ENCODE assay signal across 9 mouse cellular contexts in genomic region chr11:98788139-98788538, GRCm38 (mm10). TPM values are rescaled to one million over a fixed set of nuclear protein-coding genes. Genes with fewer than 3 reads are reported as not detected.
DNase-seq lines count a peak whose midpoint lies in the region; ATAC-seq and TF ChIP-seq lines count a peak whose summit lies in the region.
"Had no signal": no experiment of that assay in that cellular context is flagged by ENCODE, and none has a peak within 500 bp of the region (broad histone marks: within the 10 kb centered on the region; RNA-seq: fewer than 3 reads in every experiment).

No protein-coding gene starts in this region.

- WGBS in forebrain, embryonic 10.5 days = 94% methylated on average over 5 of the region's 5 CpGs
- 90% methylated on average over 5 of the region's 5 CpGs for WGBS in forebrain, embryonic 11.5 days
- 91% methylated on average over 5 of the region's 5 CpGs for WGBS in limb, embryonic 11.5 days
- 92% methylated on average over 5 of the region's 5 CpGs for WGBS in small intestine, adult 2 months

- peaks cover 74% of the 10 kb centered on the region for H3K4me1 ChIP-seq in forebrain, embryonic 10.5 days
- H3K4me1 ChIP-seq in forebrain, embryonic 11.5 days (replicated peaks; ENCODE audit: control insufficient read depth, insufficient read depth, low read length) = peaks cover 22% of the 10 kb centered on the region
- H3K4me1 ChIP-seq in megakaryocyte, embryonic 14.5 days = peaks cover 89% of the 10 kb centered on the region
- H3K4me1 ChIP-seq in limb, embryonic 11.5 days (ENCODE audit: control insufficient read depth, insufficient read depth, low read length) = peaks cover 41% of the 10 kb centered on the region
- peaks cover 23% of the 10 kb centered on the region for H3K4me1 ChIP-seq in small intestine, adult 2 months (ENCODE audit: control insufficient read depth, insufficient read depth, insufficient read length, low read length)

- TF ChIP-seq CTCF in small intestine, adult 2 months (IDR thresholded peaks at IDR 0.05; ENCODE audit: extremely low read depth, insufficient read length, insufficient replicate concordance, low read depth, low read length) = no peak

- no peaks in the 10 kb centered on the region for H3K36me3 ChIP-seq in forebrain, embryonic 10.5 days (replicated peaks)
- H3K36me3 ChIP-seq in forebrain, embryonic 11.5 days (ENCODE audit: control insufficient read depth, insufficient read depth, low read length) = no peaks in the 10 kb centered on the region
- peaks cover 3% of the 10 kb centered on the region for H3K36me3 ChIP-seq in megakaryocyte, embryonic 14.5 days (replicated peaks; ENCODE audit: low read length)
- H3K36me3 ChIP-seq in limb, embryonic 11.5 days (ENCODE audit: control insufficient read depth, insufficient read depth, low read length) = no peaks in the 10 kb centered on the region
- H3K36me3 ChIP-seq in small intestine, adult 2 months (ENCODE audit: control insufficient read depth, insufficient read depth, low read length) = no peaks in the 10 kb centered on the region

- no peak for ATAC-seq in forebrain, embryonic 11.5 days (replicated peaks; ENCODE audit: low FRiP score)
- ATAC-seq in megakaryocyte, adult 5-6 weeks (ENCODE audit: poor library complexity, severe bottlenecking) = no peak
- no peak for ATAC-seq in limb, embryonic 11.5 days (ENCODE audit: insufficient number of reproducible peaks, low FRiP score, low TSS enrichment, low read depth)

- H3K27ac ChIP-seq in forebrain, embryonic 10.5 days = peak overlapping the region; percentile 86
- H3K27ac ChIP-seq in forebrain, embryonic 11.5 days (ENCODE audit: low read depth, low read length) = no peak overlapping the region; the same call in 1 of the 2 replicates
- peak overlapping the region; percentile 38; the same call in 1 of the 2 replicates for H3K27ac ChIP-seq in limb, embryonic 11.5 days (replicated peaks; ENCODE audit: low read depth, low read length)
- H3K27ac ChIP-seq in small intestine, adult 2 months (ENCODE audit: insufficient read depth, low read depth, low read length) = peak overlapping the region; percentile 67

- H3K9me3 ChIP-seq in forebrain, embryonic 10.5 days = no peaks in the 10 kb centered on the region
- H3K9me3 ChIP-seq in forebrain, embryonic 11.5 days (ENCODE audit: control insufficient read depth, low read length) = no peaks in the 10 kb centered on the region
- H3K9me3 ChIP-seq in megakaryocyte, embryonic 14.5 days = no peaks in the 10 kb centered on the region
- no peaks in the 10 kb centered on the region for H3K9me3 ChIP-seq in limb, embryonic 11.5 days (ENCODE audit: control insufficient read depth, low read length)

- H3K27me3 ChIP-seq in forebrain, embryonic 10.5 days (ENCODE audit: poor library complexity, severe bottlenecking) = peaks cover 20% of the 10 kb centered on the region
- no peaks in the 10 kb centered on the region for H3K27me3 ChIP-seq in forebrain, embryonic 11.5 days (ENCODE audit: control insufficient read depth, insufficient read depth, low read length)
- no peaks in the 10 kb centered on the region for H3K27me3 ChIP-seq in megakaryocyte, embryonic 14.5 days (replicated peaks)
- H3K27me3 ChIP-seq in limb, embryonic 11.5 days (ENCODE audit: control insufficient read depth, insufficient read depth, low read length) = no peaks in the 10 kb centered on the region
- H3K27me3 ChIP-seq in small intestine, adult 2 months (ENCODE audit: control insufficient read depth, insufficient read depth, low read length) = no peaks in the 10 kb centered on the region

- TF ChIP-seq POLR2A in small intestine, adult 2 months (IDR thresholded peaks at IDR 0.05; ENCODE audit: low read depth, low read length) = no peak

- no peak overlapping the region for H3K9ac ChIP-seq in forebrain, embryonic 11.5 days (ENCODE audit: low read length)
- H3K9ac ChIP-seq in limb, embryonic 11.5 days (ENCODE audit: low read length) = no peak overlapping the region

- peak overlapping the region; percentile 61; the same call in 1 of the 2 replicates for H3K4me3 ChIP-seq in forebrain, embryonic 10.5 days
- H3K4me3 ChIP-seq in forebrain, embryonic 11.5 days (ENCODE audit: low read depth, low read length) = no peak overlapping the region
- peak overlapping the region; percentile 96 for H3K4me3 ChIP-seq in megakaryocyte, embryonic 14.5 days (replicated peaks)
- no peak overlapping the region for H3K4me3 ChIP-seq in limb, embryonic 11.5 days (ENCODE audit: low read depth, low read length)
- H3K4me3 ChIP-seq in small intestine, adult 2 months (ENCODE audit: low read depth, low read length) = no peak overlapping the region

- no peak overlapping the region for H3K4me2 ChIP-seq in forebrain, embryonic 11.5 days (ENCODE audit: low read depth, low read length, severe bottlenecking)
- 0 out of 2 replicates have a peak overlapping the region, but pooled peaks have one; percentile 89 for H3K4me2 ChIP-seq in limb, embryonic 11.5 days (ENCODE audit: low read depth, severe bottlenecking)

- no peak for DNase-seq in forebrain, embryonic 10.5 days (ENCODE audit: extremely low spot score, low spot score)
- DNase-seq in forebrain, embryonic 11.5 days (ENCODE audit: low spot score) = no peak
- no peak for DNase-seq in limb, embryonic 11.5 days (ENCODE audit: low spot score)
- DNase-seq in spleen, adult 18-20 months = no peak
- no peak for DNase-seq in adrenal gland, postnatal 4 days (ENCODE audit: low spot score in 2 of 2)

RNA-seq across cellular contexts. Expression of gene Msl1, which starts 7.2 kb away (rescaled TPM):
- 22.9 and 24.1 TPM in 2 replicates for polyA plus RNA-seq in forebrain, embryonic 10.5 days (2016; fragmentation: Nextera tagmentation; extraction: Ambion mirVana)
- 24.0 and 28.4 TPM in 2 replicates for polyA plus RNA-seq in forebrain, embryonic 11.5 days (2014; fragmentation: Nextera tagmentation; extraction: Ambion mirVana)
- 30.0 and 46.8 TPM in 2 replicates for polyA plus RNA-seq in megakaryocyte, embryonic 14.5 days (2012; ENCODE audit: insufficient read depth, low replicate concordance)
- 73.7 and 74.9 TPM in 2 replicates for total RNA-seq in megakaryocyte, adult 5-6 weeks (2015)
- 111 and 119 TPM in 2 replicates for total RNA-seq in megakaryocyte, adult 5-6 weeks (2017)
- polyA plus RNA-seq in limb, embryonic 11.5 days (2014; fragmentation: Nextera tagmentation; extraction: Ambion mirVana) = 24.6 and 25.6 TPM in 2 replicates
- 19.8 and 38.5 TPM in 2 replicates for polyA plus RNA-seq in small intestine, adult 2 months (2012; rRNA removed)
- 100 to 1,000 TPM; 119 to 121 TPM for total RNA-seq in adrenal gland, postnatal 4 days (2021)

RNA-seq across cellular contexts. Expression of gene Nr1d1, which starts 13.0 kb away (rescaled TPM):
- polyA plus RNA-seq in forebrain, embryonic 10.5 days (2016; fragmentation: Nextera tagmentation; extraction: Ambion mirVana) = 1.5 TPM in 2 replicates
- polyA plus RNA-seq in forebrain, embryonic 11.5 days (2014; fragmentation: Nextera tagmentation; extraction: Ambion mirVana) = 1.0 and 1.6 TPM in 2 replicates
- polyA plus RNA-seq in megakaryocyte, embryonic 14.5 days (2012; ENCODE audit: insufficient read depth, low replicate concordance) = 5.6 and 22.1 TPM in 2 replicates
- 0.11 and 0.25 TPM in 2 replicates for total RNA-seq in megakaryocyte, adult 5-6 weeks (2015)
- 0.12 and 0.37 TPM in 2 replicates for total RNA-seq in megakaryocyte, adult 5-6 weeks (2017)
- 1.0 and 1.1 TPM in 2 replicates for polyA plus RNA-seq in limb, embryonic 11.5 days (2014; fragmentation: Nextera tagmentation; extraction: Ambion mirVana)
- polyA plus RNA-seq in small intestine, adult 2 months (2012; rRNA removed) = 59.8 and 206 TPM in 2 replicates
- total RNA-seq in adrenal gland, postnatal 4 days (2021) = 100 to 1,000 TPM; 104 to 115 TPM

RNA-seq across cellular contexts. Expression of gene Casc3, which starts 16.6 kb away (rescaled TPM):
- polyA plus RNA-seq in forebrain, embryonic 10.5 days (2016; fragmentation: Nextera tagmentation; extraction: Ambion mirVana) = 45.7 and 49.7 TPM in 2 replicates
- 59.9 and 63.2 TPM in 2 replicates for polyA plus RNA-seq in forebrain, embryonic 11.5 days (2014; fragmentation: Nextera tagmentation; extraction: Ambion mirVana)
- polyA plus RNA-seq in megakaryocyte, embryonic 14.5 days (2012; ENCODE audit: insufficient read depth, low replicate concordance) = 10.6 and 13.2 TPM in 2 replicates
- total RNA-seq in megakaryocyte, adult 5-6 weeks (2015) = 35.6 and 39.9 TPM in 2 replicates
- total RNA-seq in megakaryocyte, adult 5-6 weeks (2017) = 32.1 and 33.2 TPM in 2 replicates
- polyA plus RNA-seq in limb, embryonic 11.5 days (2014; fragmentation: Nextera tagmentation; extraction: Ambion mirVana) = 44.9 and 51.1 TPM in 2 replicates
- polyA plus RNA-seq in small intestine, adult 2 months (2012; rRNA removed) = 11.7 and 22.0 TPM in 2 replicates
- 10 to 100 TPM; 45.2 to 54.8 TPM for total RNA-seq in adrenal gland, postnatal 4 days (2021)

RNA-seq across cellular contexts. Expression of gene Thra, which starts 47.7 kb away (rescaled TPM):
- 9.5 and 10.9 TPM in 2 replicates for polyA plus RNA-seq in forebrain, embryonic 10.5 days (2016; fragmentation: Nextera tagmentation; extraction: Ambion mirVana)
- 35.9 and 36.9 TPM in 2 replicates for polyA plus RNA-seq in forebrain, embryonic 11.5 days (2014; fragmentation: Nextera tagmentation; extraction: Ambion mirVana)
- polyA plus RNA-seq in megakaryocyte, embryonic 14.5 days (2012; ENCODE audit: insufficient read depth, low replicate concordance) = 37.6 and 38.9 TPM in 2 replicates
- total RNA-seq in megakaryocyte, adult 5-6 weeks (2015) = 10.0 and 11.6 TPM in 2 replicates
- 8.0 and 9.0 TPM in 2 replicates for total RNA-seq in megakaryocyte, adult 5-6 weeks (2017)
- polyA plus RNA-seq in limb, embryonic 11.5 days (2014; fragmentation: Nextera tagmentation; extraction: Ambion mirVana) = 16.5 and 17.7 TPM in 2 replicates
- polyA plus RNA-seq in small intestine, adult 2 months (2012; rRNA removed) = 46.5 and 128 TPM in 2 replicates
- total RNA-seq in adrenal gland, postnatal 4 days (2021) = 100 to 1,000 TPM; 181 to 195 TPM

RNA-seq across cellular contexts. Expression of gene Rapgefl1, which starts 48.4 kb away (rescaled TPM):
- 1.00 and 1.2 TPM in 2 replicates for polyA plus RNA-seq in forebrain, embryonic 10.5 days (2016; fragmentation: Nextera tagmentation; extraction: Ambion mirVana)
- polyA plus RNA-seq in forebrain, embryonic 11.5 days (2014; fragmentation: Nextera tagmentation; extraction: Ambion mirVana) = 2.0 and 2.5 TPM in 2 replicates
- polyA plus RNA-seq in megakaryocyte, embryonic 14.5 days (2012; ENCODE audit: insufficient read depth, low replicate concordance) = 0.29 TPM in 1 of 2 replicates, not detected in the other
- 0.25 and 0.49 TPM in 2 replicates for total RNA-seq in megakaryocyte, adult 5-6 weeks (2015)
- 0.51 TPM in 1 of 2 replicates, not detected in the other for total RNA-seq in megakaryocyte, adult 5-6 weeks (2017)
- 2.2 and 2.8 TPM in 2 replicates for polyA plus RNA-seq in limb, embryonic 11.5 days (2014; fragmentation: Nextera tagmentation; extraction: Ambion mirVana)
- 11.4 and 47.6 TPM in 2 replicates for polyA plus RNA-seq in small intestine, adult 2 months (2012; rRNA removed)
- total RNA-seq in adrenal gland, postnatal 4 days (2021) = 1 to 10 TPM; 2.6 to 3.0 TPM
- total RNA-seq: granulocyte monocyte progenitor cell, adult 5-6 weeks had no signal

Comparison
In these comparisons a context has a peak if more than half of its experiments do, and no peak if none do; other contexts are left out.
1. H3K4me3 ChIP-seq: peak in forebrain, embryonic 10.5 days (single experiment) and megakaryocyte, embryonic 14.5 days (single experiment); none in forebrain, embryonic 11.5 days (single experiment), limb, embryonic 11.5 days (single experiment) and small intestine, adult 2 months (single experiment).